Mouse (Mus musculus) thymus, adult 2 months (tissue): Measurements from ENCODE around the gene Pax5. TPM values are rescaled to one million over a fixed set of nuclear protein-coding genes. Genes with fewer than 3 reads are reported as not detected.
"Not testable (repeated sequence)": the region's sequence is repeated elsewhere in the genome, so short reads cannot be mapped to it uniquely, and the experiment has no call there.

Experiments used
- DNase-seq: peaks from one replicate; pipeline ENCODE4 v3.0.0; 2021
- H3K27ac ChIP-seq: fragments of 200-500 bp; 2 replicates; pipeline ENCODE4 v1.5.1; 2012; ENCODE audit warnings: low read length, control low read depth; ENCODE audit not compliant: control insufficient read depth, insufficient read depth
- H3K27me3 ChIP-seq: fragments of 200-500 bp; 2 replicates; pipeline ENCODE4 v1.6.1; 2012; ENCODE audit warnings: mild to moderate bottlenecking, low read length, moderate library complexity, mixed read lengths; ENCODE audit not compliant: control insufficient read depth, insufficient read depth
- H3K36me3 ChIP-seq: fragments of 200-500 bp; 2 replicates; pipeline ENCODE4 v1.6.1; 2012; ENCODE audit warnings: mild to moderate bottlenecking, low read length, moderate library complexity; ENCODE audit not compliant: control insufficient read depth, insufficient read depth
- H3K4me1 ChIP-seq: fragments of 200-500 bp; replicated peaks from 2 replicates; pipeline ENCODE4 v1.6.1; 2012; ENCODE audit warnings: low read length; ENCODE audit not compliant: control insufficient read depth, insufficient read depth
- H3K4me3 ChIP-seq: fragments of 200-500 bp; 2 replicates; pipeline ENCODE4 v1.5.1; 2012; ENCODE audit warnings: mild to moderate bottlenecking, low read length, control low read depth, moderate library complexity; ENCODE audit not compliant: control insufficient read depth, insufficient read depth
- CTCF ChIP-seq: fragments of 200-500 bp; IDR thresholded peaks from 2 replicates; pipeline ENCODE4 v1.5.1; 2012; ENCODE audit warnings: mild to moderate bottlenecking, control low read depth, low read length, moderate library complexity, borderline replicate concordance; ENCODE audit not compliant: control insufficient read depth, poor library complexity, insufficient read depth; ENCODE audit errors: extremely low read depth
- POLR2A ChIP-seq: fragments of 200-500 bp; IDR thresholded peaks from 2 replicates; pipeline ENCODE4 v1.6.1; 2012; ENCODE audit warnings: mild to moderate bottlenecking, low read length, control low read depth, moderate library complexity; ENCODE audit not compliant: control insufficient read depth, poor library complexity, insufficient read depth; ENCODE audit errors: extremely low read depth
- WGBS: fragments of 180-500 bp; shearing (Covaris S2); methylation state at CpG from one replicate; pipeline ENCODE4 v1.1.7; 2018; 5-methylcytosine and 5-hydroxymethylcytosine counted together
- polyA plus RNA-seq: library from polyadenylated mRNA; depleted of rRNA; stranded (reverse); fragments of >200 nt; gene quantifications from 2 replicates; pipeline ENCODE4 v1.2.3, GENCODE M21; 2012; rRNA removed

Gene Pax5
- 2.7 and 4.0 TPM in 2 replicates for polyA plus RNA-seq

- Histone ChIP-seq H3K27ac (no peak within 1 kb of the TSS), H3K36me3 (no peaks in the 10 kb centered on the region), H3K27me3 (peaks cover 23% of the 10 kb centered on the region), H3K4me1 (no peaks in the 10 kb centered on the region), H3K4me3 (no peak within 1 kb of the TSS)
- WGBS, result 48% methylated on average over 16 of the region's 16 CpGs
- TF ChIP-seq POLR2A, result no peak
- no peak for TF ChIP-seq CTCF
- no peak for DNase-seq
Measured at GRCm38 (mm10) chr4:44709740-44710700, at the start of gene Pax5. Pax5 (minus strand) TSS chr4:44710487.

- H3K4me1 ChIP-seq, H3K27me3 ChIP-seq, DNase-seq, H3K36me3 ChIP-seq, H3K27ac ChIP-seq: not testable (repeated sequence)
- H3K4me3 ChIP-seq, result peak overlapping the region; percentile 77
- WGBS, result 10% methylated on average over 10 of the region's 10 CpGs
Measured at GRCm38 (mm10) chr4:44757131-44757530, 46.8 kb upstream of the Pax5 start.

- H3K27ac ChIP-seq, result peak overlapping the region; percentile 39; the same call in 1 of the 2 replicates
- WGBS, result under 1% methylated on average over 60 of the region's 60 CpGs
- H3K4me1 ChIP-seq, result peaks cover 5% of the 10 kb centered on the region
- TF ChIP-seq POLR2A (peak; percentile 87), CTCF (peak; percentile 55; the same call in 1 of the 2 replicates)
- DNase-seq, result peak; percentile 90
- H3K36me3 ChIP-seq, result no peaks in the 10 kb centered on the region
- peak overlapping the region; percentile 77 for H3K4me3 ChIP-seq
- H3K27me3 ChIP-seq, result no peaks in the 10 kb centered on the region
Measured at GRCm38 (mm10) chr4:44756134-44756951, 46.1 kb upstream of the Pax5 start.

- DNase-seq, result no peak
- peaks cover 5% of the 10 kb centered on the region for H3K4me1 ChIP-seq
- no peaks in the 10 kb centered on the region for H3K27me3 ChIP-seq
- peak within 1 kb of the TSS; percentile 39; the same call in 1 of the 2 replicates for H3K27ac ChIP-seq
- peak within 1 kb of the TSS; percentile 77 for H3K4me3 ChIP-seq
- TF ChIP-seq CTCF (no peak), POLR2A (no peak)
- H3K36me3 ChIP-seq, result no peaks in the 10 kb centered on the region
- WGBS, result 8% methylated on average over 15 of the region's 15 CpGs
Measured at GRCm38 (mm10) chr4:44755553-44756133, 45.4 kb upstream of the Pax5 start, which contains the start of gene Zcchc7. Zcchc7 (plus strand) TSS chr4:44755877.

- WGBS, result 82% methylated on average over 1 of the region's 1 CpGs
- H3K27me3 ChIP-seq, result no peaks in the 10 kb centered on the region
- no peak for DNase-seq
- no peaks in the 10 kb centered on the region for H3K4me1 ChIP-seq
- H3K36me3 ChIP-seq, result no peaks in the 10 kb centered on the region
- TF ChIP-seq CTCF (no peak), POLR2A (no peak)
- no peak overlapping the region for H3K4me3 ChIP-seq
- no peak overlapping the region for H3K27ac ChIP-seq
Measured at GRCm38 (mm10) chr4:44740471-44740870, 30.2 kb upstream of the Pax5 start.

- Histone ChIP-seq H3K27ac (no peak overlapping the region), H3K36me3 (no peaks in the 10 kb centered on the region), H3K27me3 (peaks cover 4% of the 10 kb centered on the region; the same call in 1 of the 2 replicates), H3K4me3 (no peak overlapping the region), H3K4me1 (no peaks in the 10 kb centered on the region)
- TF ChIP-seq CTCF (no peak), POLR2A (no peak)
- 84% methylated on average over 4 of the region's 4 CpGs for WGBS
- DNase-seq, result no peak
Measured at GRCm38 (mm10) chr4:44721237-44721636, 10.9 kb upstream of the Pax5 start.
